Mouse (Mus musculus) heart, postnatal 4 days (tissue): ENCODE results near the gene Map1b. TPM values are rescaled to one million over a fixed set of nuclear protein-coding genes. Genes with fewer than 3 reads are reported as not detected.
A peak's percentile ranks its signal among the peaks of the same experiment; 100 is the strongest.

Experiments used
- DNase-seq: peaks from one replicate; pipeline ENCODE4 v3.0.0; 2021
- total RNA-seq, 2 experiments: library from RNA; stranded (reverse); gene quantifications; 2 replicates each; pipeline ENCODE4 v1.2.3; 2021

Map1b gene
- total RNA-seq, 2 experiments from 2014 or later: 48.0 to 57.3 TPM

- DNase-seq: peak; percentile 31
Measured at GRCm38 (mm10) chr13:99485861-99486260, 30.5 kb downstream of the Map1b start.

- no peak for DNase-seq
Measured at GRCm38 (mm10) chr13:99485331-99485733, 31.0 kb downstream of the Map1b start.

GRCm38 (mm10) chr13:99484905-99485304 is 31.4 kb downstream of the Map1b start:
- no peak for DNase-seq

- no peak for DNase-seq
Measured at GRCm38 (mm10) chr13:99483433-99483832, 32.9 kb downstream of the Map1b start.

GRCm38 (mm10) chr13:99475488-99475887 is 40.9 kb downstream of the Map1b start:
- peak; percentile 38 for DNase-seq

- no peak for DNase-seq
Measured at GRCm38 (mm10) chr13:99475033-99475432, 41.3 kb downstream of the Map1b start.

- no peak for DNase-seq
Measured at GRCm38 (mm10) chr13:99474108-99474507, 42.2 kb downstream of the Map1b start.

GRCm38 (mm10) chr13:99472028-99472427 is 44.3 kb downstream of the Map1b start:
- DNase-seq: no peak

GRCm38 (mm10) chr13:99470084-99470483 is 46.3 kb downstream of the Map1b start:
- no peak for DNase-seq

GRCm38 (mm10) chr13:99468267-99468666 is 48.1 kb downstream of the Map1b start:
- no peak for DNase-seq

- no peak for DNase-seq
Measured at GRCm38 (mm10) chr13:99466811-99467315, 49.5 kb downstream of the Map1b start.

- no peak for DNase-seq
Measured at GRCm38 (mm10) chr13:99466064-99466463, 50.3 kb downstream of the Map1b start.

GRCm38 (mm10) chr13:99464551-99464950 is 51.8 kb downstream of the Map1b start:
- no peak for DNase-seq

GRCm38 (mm10) chr13:99461886-99462285 is 54.5 kb downstream of the Map1b start:
- DNase-seq: no peak

- no peak for DNase-seq
Measured at GRCm38 (mm10) chr13:99459612-99460011, 56.7 kb downstream of the Map1b start.

GRCm38 (mm10) chr13:99458658-99459386 is 57.5 kb downstream of the Map1b start:
- DNase-seq: peak; percentile 21

- DNase-seq: no peak
Measured at GRCm38 (mm10) chr13:99454977-99455376, 61.4 kb downstream of the Map1b start.

- no peak for DNase-seq
Measured at GRCm38 (mm10) chr13:99452444-99452843, 63.9 kb downstream of the Map1b start.

GRCm38 (mm10) chr13:99451276-99451675 is 65.1 kb downstream of the Map1b start:
- no peak for DNase-seq

GRCm38 (mm10) chr13:99450766-99451165 is 65.6 kb downstream of the Map1b start:
- DNase-seq: peak; percentile 56

- no peak for DNase-seq
Measured at GRCm38 (mm10) chr13:99449547-99449946, 66.8 kb downstream of the Map1b start.

- no peak for DNase-seq
Measured at GRCm38 (mm10) chr13:99448278-99448677, 68.1 kb downstream of the Map1b start.

GRCm38 (mm10) chr13:99447403-99448199 is 68.7 kb downstream of the Map1b start:
- peak; percentile 52 for DNase-seq

GRCm38 (mm10) chr13:99447002-99447401 is 69.3 kb downstream of the Map1b start:
- DNase-seq: no peak
